Mouse (Mus musculus): Measurements from ENCODE around the gene Kif3a. TPM values are rescaled to one million over a fixed set of nuclear protein-coding genes. Genes with fewer than 3 reads are reported as not detected.

Gene Kif3a
- polyA plus RNA-seq (2015; fragmentation: Nextera tagmentation; extraction: Ambion mirVana): 275 and 285 TPM in 2 replicates

DNA sequence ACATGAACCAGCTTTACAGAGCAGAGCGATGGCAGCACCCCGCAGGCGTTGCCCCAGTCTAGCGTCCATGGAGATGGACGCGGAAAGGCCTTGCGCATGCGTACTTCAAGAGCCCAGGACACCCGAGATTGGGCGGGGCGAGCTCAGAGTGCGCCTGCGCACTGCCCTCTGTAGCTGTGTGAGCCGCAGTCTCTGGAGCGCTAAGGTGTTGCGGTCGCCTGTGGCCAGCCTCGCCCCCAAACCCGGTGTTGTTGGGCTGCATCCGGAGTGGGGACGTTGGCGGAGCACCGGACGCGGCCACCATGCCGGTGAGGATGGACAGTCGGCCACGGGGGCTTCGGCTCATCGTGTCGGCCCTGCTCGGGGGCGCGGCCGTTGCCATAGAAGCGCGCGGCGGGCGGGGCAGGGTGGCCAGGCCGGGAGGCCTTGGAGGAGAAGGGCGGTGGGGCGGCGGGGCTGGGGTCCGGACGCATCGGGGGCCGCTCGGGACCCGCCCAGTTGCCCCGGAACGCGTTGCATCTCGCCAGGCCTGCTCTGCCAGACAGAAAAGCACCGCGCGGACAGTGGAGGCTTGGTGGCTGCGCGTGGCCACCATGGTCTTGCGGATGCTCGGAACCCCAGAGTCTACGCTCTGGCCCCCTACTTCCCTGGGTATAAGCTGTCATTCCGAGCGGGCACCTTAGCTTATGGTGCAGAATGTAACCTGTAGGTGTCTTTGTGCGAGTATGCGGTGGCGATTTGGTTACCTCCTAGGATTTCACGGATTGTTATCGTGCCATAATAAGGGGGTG lies at the start of gene Kif3a:
Kif3a (plus strand) TSS at position 156 of the 791 bp plus-strand sequence.
- Histone ChIP-seq H3K27me3 (no peaks in the 10 kb centered on the region), H3K4me3 (peak within 1 kb of the TSS; percentile 87), H3K9me3 (no peaks in the 10 kb centered on the region), H3K4me2 (peak within 1 kb of the TSS; percentile 68), H3K27ac (peak within 1 kb of the TSS; percentile 93), H3K4me1 (replicated peaks) (peaks cover 31% of the 10 kb centered on the region), H3K9ac (peak within 1 kb of the TSS; percentile 92), H3K36me3 (peaks cover 20% of the 10 kb centered on the region)
- 1% methylated on average over 69 of the region's 69 CpGs for WGBS
- ATAC-seq (ENCODE audit: low FRiP score): peak; percentile 99

DNA sequence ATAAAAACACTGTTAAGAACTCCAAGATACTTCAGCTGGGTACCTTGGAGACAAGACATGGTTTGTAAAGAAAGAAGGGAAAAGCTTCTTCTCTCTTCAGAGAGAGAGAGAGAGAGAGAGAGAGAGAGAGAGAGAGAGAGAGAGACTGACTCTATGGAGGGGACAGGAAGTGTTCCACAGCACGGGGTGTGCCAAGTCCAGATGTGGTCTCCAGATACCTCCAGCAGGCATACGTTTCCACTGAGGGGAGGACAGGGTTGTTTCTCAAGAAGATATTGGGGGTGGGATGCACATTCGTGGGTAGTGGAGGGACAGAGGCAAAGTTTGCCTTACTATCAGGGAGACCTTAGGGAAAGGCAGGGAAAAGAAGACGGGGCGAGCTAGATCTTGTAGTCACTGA lies 48.4 kb upstream of the Kif3a start:
- Histone ChIP-seq H3K9me3 (no peaks in the 10 kb centered on the region), H3K4me2 (peak overlapping the region; percentile 83), H3K4me3 (no peak overlapping the region), H3K27ac (no peak overlapping the region), H3K27me3 (peaks cover 40% of the 10 kb centered on the region), H3K9ac (no peak overlapping the region), H3K4me1 (replicated peaks) (peaks cover 41% of the 10 kb centered on the region), H3K36me3 (no peaks in the 10 kb centered on the region)
- ATAC-seq (ENCODE audit: low FRiP score): no peak
- WGBS: 55% methylated on average over 5 of the region's 5 CpGs

DNA sequence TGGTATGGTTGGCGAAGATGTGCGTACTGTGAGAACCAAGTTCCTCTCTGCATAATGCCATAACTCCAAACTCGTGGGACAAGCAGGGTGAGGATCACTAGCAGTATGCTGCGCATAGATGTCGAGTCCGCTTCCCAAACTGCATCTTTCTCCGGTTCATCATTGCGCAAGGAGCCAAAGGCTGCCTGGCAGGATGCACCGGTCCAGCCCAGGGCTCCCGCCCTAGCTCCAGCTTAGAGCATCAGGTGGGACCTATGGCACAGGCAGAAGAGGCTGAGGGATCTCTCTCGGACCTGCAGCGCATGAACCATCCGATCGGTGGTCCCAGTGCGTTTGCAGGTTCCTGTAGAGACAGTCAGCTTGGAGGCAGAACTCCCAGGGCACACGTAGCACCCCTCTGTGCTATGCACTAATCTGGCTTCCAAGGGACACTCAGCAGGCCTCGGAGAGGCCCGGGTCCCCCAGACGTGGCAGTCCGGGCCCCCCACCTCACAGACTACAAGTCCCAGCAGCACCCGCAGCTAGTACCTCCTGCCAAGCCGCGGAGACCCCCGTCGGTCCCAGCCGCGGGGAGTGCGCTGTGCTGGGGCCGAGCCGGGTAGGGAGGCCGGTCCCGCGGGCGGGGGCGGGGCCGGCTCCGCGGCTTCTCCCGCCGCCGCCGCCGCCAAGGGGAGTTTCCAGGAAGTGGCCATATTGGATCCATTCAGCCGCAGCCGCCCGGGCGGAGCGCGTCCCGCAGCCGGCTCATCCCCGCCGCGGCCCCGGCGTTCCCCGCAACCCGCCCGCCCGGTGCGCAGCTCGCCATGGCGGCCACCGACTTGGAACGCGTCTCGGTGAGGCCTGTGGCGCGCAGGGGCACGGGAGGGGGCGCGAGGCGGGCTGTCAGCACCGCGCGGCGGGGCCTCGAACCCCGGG lies 47.7 kb upstream of the Kif3a start, which contains the start of gene Sept8:
Sept8 (plus strand) TSS at position 51 of the 915 bp plus-strand sequence.
- H3K27me3 ChIP-seq: peaks cover 34% of the 10 kb centered on the region
- 5% methylated on average over 65 of the region's 79 CpGs for WGBS
- peak within 1 kb of the TSS; percentile 87 for H3K9ac ChIP-seq
- peak within 1 kb of the TSS; percentile 71 for H3K27ac ChIP-seq
- no peaks in the 10 kb centered on the region for H3K9me3 ChIP-seq
- peak within 1 kb of the TSS; percentile 73 for H3K4me3 ChIP-seq
- no peaks in the 10 kb centered on the region for H3K36me3 ChIP-seq
- H3K4me1 ChIP-seq (replicated peaks): peaks cover 47% of the 10 kb centered on the region
- H3K4me2 ChIP-seq: peak within 1 kb of the TSS; percentile 83
- ATAC-seq (ENCODE audit: low FRiP score): peak; percentile 89

DNA sequence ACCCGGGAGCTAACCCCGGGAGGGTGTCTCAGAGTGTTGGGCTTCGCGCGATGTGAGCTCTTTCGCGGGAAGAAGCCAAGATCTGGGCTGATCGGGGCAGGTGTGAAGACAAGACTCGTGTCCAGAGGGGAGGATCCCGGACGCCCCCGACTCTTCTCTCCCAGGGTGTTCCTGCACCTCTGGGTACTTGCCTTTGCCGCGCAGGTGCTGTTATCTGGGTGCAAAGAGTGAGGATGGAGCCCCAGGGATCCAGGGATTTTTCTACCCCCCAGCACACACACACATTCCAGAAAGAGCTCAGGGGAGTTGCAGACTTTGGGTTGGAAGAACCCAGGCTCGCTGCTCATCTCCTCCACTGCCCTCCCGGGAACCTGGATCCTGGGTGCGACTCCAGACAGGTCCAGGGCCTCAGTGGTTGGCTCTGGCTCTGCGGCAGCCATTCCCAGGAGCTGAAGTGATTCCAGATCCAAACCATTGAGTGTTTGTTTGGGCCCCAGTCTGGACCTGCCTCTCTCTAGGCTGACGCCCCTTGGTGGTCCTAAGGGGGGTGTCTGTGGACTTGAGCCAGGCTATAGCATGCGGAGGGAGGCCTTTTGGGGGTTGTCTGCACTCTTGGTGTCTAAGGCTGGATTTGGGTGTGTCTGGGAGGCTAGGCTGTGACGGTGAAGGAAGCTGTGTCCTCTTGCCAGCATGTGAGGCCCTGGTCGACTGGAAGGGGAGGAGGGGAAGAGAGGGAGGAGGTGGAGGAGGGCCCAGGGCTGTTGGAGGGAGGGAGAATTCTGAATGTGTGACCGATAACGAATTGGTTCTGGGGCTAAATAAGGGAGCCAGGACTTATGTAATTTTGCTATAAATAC lies 46.8 kb upstream of the Kif3a start:
- Histone ChIP-seq H3K27ac (peak overlapping the region; percentile 71), H3K4me1 (replicated peaks) (peaks cover 51% of the 10 kb centered on the region), H3K4me2 (peak overlapping the region; percentile 83), H3K4me3 (peak overlapping the region; percentile 73), H3K27me3 (peaks cover 30% of the 10 kb centered on the region), H3K9ac (peak overlapping the region; percentile 87), H3K36me3 (no peaks in the 10 kb centered on the region), H3K9me3 (no peaks in the 10 kb centered on the region)
- WGBS: 3% methylated on average over 24 of the region's 24 CpGs
- peak; percentile 34 for ATAC-seq (ENCODE audit: low FRiP score)

GRCm38 (mm10) chr11:53521120-53521820 lies 45.9 kb upstream of the Kif3a start:
- ATAC-seq (ENCODE audit: low FRiP score): no peak

DNA sequence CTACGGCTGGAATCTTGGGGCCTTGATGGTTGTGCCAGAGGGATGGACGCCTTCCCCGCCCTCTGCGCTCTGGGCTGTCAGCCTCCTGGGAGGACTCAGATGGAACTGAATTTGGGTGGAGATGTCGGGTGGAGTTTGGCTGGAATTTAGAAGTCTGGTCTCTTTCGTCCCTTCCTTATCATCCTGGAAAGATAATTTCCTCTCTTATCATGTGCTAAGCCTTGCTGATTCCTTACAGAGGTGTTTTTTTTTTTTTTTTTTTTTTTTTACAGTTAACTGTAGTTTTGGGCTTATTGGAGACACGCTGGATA lies 45.4 kb upstream of the Kif3a start:
- Histone ChIP-seq H3K9ac (no peak overlapping the region), H3K4me3 (no peak overlapping the region), H3K4me1 (replicated peaks) (peaks cover 57% of the 10 kb centered on the region), H3K27ac (no peak overlapping the region), H3K9me3 (no peaks in the 10 kb centered on the region), H3K4me2 (peak overlapping the region; percentile 83), H3K27me3 (peaks cover 25% of the 10 kb centered on the region), H3K36me3 (no peaks in the 10 kb centered on the region)
- 84% methylated on average over 7 of the region's 7 CpGs for WGBS
- ATAC-seq (ENCODE audit: low FRiP score): no peak

More at GRCm38 (mm10) chr11:53521120-53521820, 45.9 kb upstream of the Kif3a start:
- H3K4me1 ChIP-seq (replicated peaks): peaks cover 56% of the 10 kb centered on the region
- H3K4me3 ChIP-seq: peak overlapping the region; percentile 73
- H3K27ac ChIP-seq: no peak overlapping the region
- peak overlapping the region; percentile 87 for H3K9ac ChIP-seq
- H3K27me3 ChIP-seq: peaks cover 25% of the 10 kb centered on the region
- no peaks in the 10 kb centered on the region for H3K9me3 ChIP-seq
- WGBS: 47% methylated on average over 16 of the region's 16 CpGs
- H3K4me2 ChIP-seq: peak overlapping the region; percentile 83
- H3K36me3 ChIP-seq: no peaks in the 10 kb centered on the region

- Histone ChIP-seq H3K27me3 (peaks cover 22% of the 10 kb centered on the region), H3K9ac (no peak overlapping the region), H3K36me3 (no peaks in the 10 kb centered on the region), H3K9me3 (no peaks in the 10 kb centered on the region), H3K4me2 (no peak overlapping the region), H3K4me3 (no peak overlapping the region), H3K4me1 (replicated peaks) (peaks cover 57% of the 10 kb centered on the region), H3K27ac (no peak overlapping the region)
- 96% methylated on average over 3 of the region's 3 CpGs for WGBS
- ATAC-seq (ENCODE audit: low FRiP score): no peak
Measured at GRCm38 (mm10) chr11:53522362-53522761, 44.8 kb upstream of the Kif3a start.

DNA sequence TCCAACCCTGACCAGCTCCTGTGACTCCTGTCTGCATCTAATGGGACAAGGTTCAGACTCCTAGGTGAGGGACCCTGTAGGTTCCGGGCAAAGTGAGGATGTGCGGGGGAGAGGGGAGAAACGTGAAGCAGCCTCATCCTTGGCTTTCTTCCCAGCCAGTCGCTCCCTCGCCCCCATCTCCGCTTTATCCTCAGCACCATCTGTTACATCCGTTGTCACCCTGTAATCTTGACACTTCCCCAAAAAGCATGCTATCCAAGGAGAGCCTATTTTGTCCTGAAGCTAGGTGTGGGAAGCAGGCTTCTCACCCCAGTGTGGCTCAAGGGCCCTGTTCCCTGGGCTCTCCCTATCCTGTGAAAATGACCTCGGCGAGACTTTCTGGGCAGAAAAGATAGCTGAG lies 44.2 kb upstream of the Kif3a start:
- WGBS: 76% methylated on average over 9 of the region's 9 CpGs
- no peaks in the 10 kb centered on the region for H3K9me3 ChIP-seq
- ATAC-seq (ENCODE audit: low FRiP score): no peak

DNA sequence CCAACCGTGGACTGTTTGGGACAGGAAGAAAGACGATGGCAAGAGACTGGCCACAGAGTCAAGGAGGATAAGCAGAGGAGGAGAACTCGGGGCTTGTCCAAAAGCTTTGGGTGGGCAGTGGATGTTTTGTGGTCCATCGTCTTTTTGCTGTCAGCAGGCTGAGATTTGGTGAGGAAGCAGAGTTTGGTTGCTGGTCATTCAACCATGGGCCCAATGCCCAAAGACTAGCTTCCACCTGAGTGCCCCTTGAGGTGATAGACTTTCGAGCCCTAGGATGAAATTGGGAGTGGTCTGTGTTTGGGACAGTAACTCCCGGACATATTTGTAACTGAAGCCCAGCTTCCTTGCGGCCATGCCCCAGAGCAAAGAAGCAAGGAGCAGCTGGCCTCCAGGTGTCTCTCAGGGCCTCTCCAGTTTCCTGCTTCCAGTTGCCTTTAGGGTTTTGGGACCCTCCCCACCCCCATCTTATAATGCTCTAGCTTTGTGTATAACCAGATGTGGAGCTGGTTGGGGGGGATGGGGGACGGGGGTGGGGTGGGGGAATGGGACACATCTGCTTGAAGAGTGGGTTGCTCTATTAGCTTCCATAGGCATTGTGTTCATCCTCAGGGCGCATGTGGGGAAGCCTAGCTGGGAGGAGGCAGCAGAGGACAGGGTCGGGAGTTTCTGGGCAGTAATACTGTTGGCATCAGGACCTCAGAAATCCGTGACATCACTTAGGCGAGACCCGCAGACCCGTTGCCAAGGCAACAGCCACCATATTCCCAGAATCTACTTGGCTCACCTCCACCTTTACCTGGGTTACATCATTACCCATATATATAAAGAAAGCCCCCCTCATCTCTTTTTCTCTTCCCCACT lies 43.4 kb upstream of the Kif3a start:
- Histone ChIP-seq H3K9ac (no peak overlapping the region), H3K36me3 (no peaks in the 10 kb centered on the region), H3K27ac (no peak overlapping the region), H3K4me3 (no peak overlapping the region), H3K9me3 (no peaks in the 10 kb centered on the region), H3K27me3 (peaks cover 8% of the 10 kb centered on the region), H3K4me1 (replicated peaks) (peaks cover 59% of the 10 kb centered on the region), H3K4me2 (no peak overlapping the region)
- WGBS: 85% methylated on average over 14 of the region's 14 CpGs
- no peak for ATAC-seq (ENCODE audit: low FRiP score)

More for the DNA sequence above, 44.2 kb upstream of the Kif3a start:
- Histone ChIP-seq H3K4me1 (replicated peaks) (peaks cover 57% of the 10 kb centered on the region), H3K27ac (no peak overlapping the region), H3K36me3 (no peaks in the 10 kb centered on the region), H3K27me3 (peaks cover 16% of the 10 kb centered on the region), H3K4me2 (0 out of 2 replicates have a peak overlapping the region, but pooled peaks have one; percentile 1), H3K9ac (no peak overlapping the region), H3K4me3 (no peak overlapping the region)

- H3K36me3 ChIP-seq: no peaks in the 10 kb centered on the region
- WGBS: 71% methylated on average over 6 of the region's 6 CpGs
- H3K27me3 ChIP-seq: 0 out of 2 replicates have a peak, but pooled peaks cover 4% of the 10 kb centered on the region
- H3K9me3 ChIP-seq: no peaks in the 10 kb centered on the region
- H3K4me2 ChIP-seq: no peak overlapping the region
- H3K4me1 ChIP-seq (replicated peaks): peaks cover 66% of the 10 kb centered on the region
- ATAC-seq (ENCODE audit: low FRiP score): no peak
- H3K27ac ChIP-seq: no peak overlapping the region
- no peak overlapping the region for H3K9ac ChIP-seq
- no peak overlapping the region for H3K4me3 ChIP-seq
Measured at GRCm38 (mm10) chr11:53524905-53525304, 42.3 kb upstream of the Kif3a start.
